ENCODE assay signal across 25 mouse cellular contexts in the genomic region with DNA sequence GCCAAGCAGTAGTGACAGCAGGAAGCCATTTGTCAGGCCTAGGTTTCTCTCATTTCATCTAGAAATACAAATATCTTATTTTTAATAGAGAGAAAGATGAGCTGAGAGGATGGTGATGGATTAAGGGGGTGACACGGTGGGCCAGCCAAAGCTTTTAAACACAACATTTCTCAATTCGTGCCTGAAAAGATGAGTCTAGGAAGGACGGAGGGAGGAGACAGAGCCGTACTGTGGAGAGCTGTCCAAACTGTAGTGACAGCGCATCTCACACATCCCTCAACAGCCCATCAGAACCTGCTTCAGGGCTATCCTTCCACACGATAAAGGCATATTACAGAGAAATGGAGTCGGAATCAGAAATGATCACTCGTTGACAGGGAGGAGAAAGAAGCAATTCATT.
A peak's percentile ranks its signal among the peaks of the same experiment; 100 is the strongest.
DNase-seq lines count a peak whose midpoint lies in the region; ATAC-seq lines count a peak whose summit lies in the region.
"Had no signal": no experiment of that assay in that cellular context is flagged by ENCODE, and none has a peak within 500 bp of the region (broad histone marks: within the 10 kb centered on the region; RNA-seq: fewer than 3 reads in every experiment).

No protein-coding gene starts in this region.

- no peak overlapping the region for H3K4me2 ChIP-seq in lung, embryonic 15.5 days
- H3K4me2 ChIP-seq in neural tube, embryonic 15.5 days, result no peak overlapping the region
- H3K4me2 ChIP-seq: embryonic facial prominence, embryonic 13.5 days; forebrain, embryonic 12.5 days; forebrain, embryonic 15.5 days; heart, embryonic 12.5 days; heart, embryonic 15.5 days; hindbrain, embryonic 14.5 days had no signal

- 0 out of 2 replicates have a peak, but pooled peaks cover 7% of the 10 kb centered on the region for H3K4me1 ChIP-seq in lung, embryonic 15.5 days
- H3K4me1 ChIP-seq in neural tube, embryonic 15.5 days, result 0 out of 2 replicates have a peak, but pooled peaks cover 2% of the 10 kb centered on the region
- H3K4me1 ChIP-seq: embryonic facial prominence, embryonic 13.5 days had no signal

- no peaks in the 10 kb centered on the region for H3K36me3 ChIP-seq in lung, embryonic 15.5 days
- no peaks in the 10 kb centered on the region for H3K36me3 ChIP-seq in neural tube, embryonic 15.5 days
- H3K36me3 ChIP-seq: embryonic facial prominence, embryonic 10.5 days; embryonic facial prominence, embryonic 13.5 days; forebrain, embryonic 12.5 days; forebrain, embryonic 15.5 days; heart, embryonic 12.5 days; heart, embryonic 15.5 days had no signal

- no peak overlapping the region for H3K9ac ChIP-seq in lung, embryonic 15.5 days
- no peak overlapping the region for H3K9ac ChIP-seq in neural tube, embryonic 15.5 days (replicated peaks)
- H3K9ac ChIP-seq: embryonic facial prominence, embryonic 13.5 days; forebrain, embryonic 12.5 days; forebrain, embryonic 15.5 days; heart, embryonic 12.5 days; heart, embryonic 15.5 days; hindbrain, embryonic 14.5 days had no signal

- 31% methylated on average over 8 of the region's 8 CpGs for WGBS in lung, embryonic 15.5 days
- WGBS in neural tube, embryonic 15.5 days, result 86% methylated on average over 8 of the region's 8 CpGs

- no peak overlapping the region for H3K4me3 ChIP-seq in lung, embryonic 15.5 days
- H3K4me3 ChIP-seq in neural tube, embryonic 15.5 days (replicated peaks), result no peak overlapping the region
- H3K4me3 ChIP-seq: embryonic facial prominence, embryonic 10.5 days; embryonic facial prominence, embryonic 13.5 days; erythroblast, embryonic 14.5 days; forebrain, embryonic 12.5 days; forebrain, embryonic 15.5 days; heart, embryonic 12.5 days; heart, embryonic 15.5 days had no signal

- no peak for DNase-seq in lung, adult 18-20 months
- DNase-seq in lung, postnatal 10 days, result peak; percentile 40
- peak; percentile 8 for DNase-seq in lung, postnatal 36 days
- DNase-seq in ovary, adult 18-20 months (ENCODE audit: low spot score), result no peak
- DNase-seq: adrenal gland, adult 2 months; adrenal gland, postnatal 14 days; cerebellum, adult 11 months; cerebellum, adult 2 months; cerebellum, adult 9-11 months; cerebellum, postnatal 25 days; embryo, embryonic 11 days; gastrocnemius, postnatal 25 days; heart, adult 18-20 months; heart, postnatal 4 days had no signal

- H3K9me3 ChIP-seq in lung, embryonic 15.5 days, result no peaks in the 10 kb centered on the region
- H3K9me3 ChIP-seq in neural tube, embryonic 15.5 days (replicated peaks), result no peaks in the 10 kb centered on the region
- H3K9me3 ChIP-seq: embryonic facial prominence, embryonic 10.5 days; embryonic facial prominence, embryonic 13.5 days; forebrain, embryonic 12.5 days; forebrain, embryonic 15.5 days; heart, embryonic 12.5 days; heart, embryonic 15.5 days had no signal

- ATAC-seq in lung, embryonic 15.5 days (ENCODE audit: borderline replicate concordance, extremely low read depth, low FRiP score, low TSS enrichment), result peak; percentile 76
- no peak for ATAC-seq in neural tube, embryonic 15.5 days (ENCODE audit: low FRiP score)
- ATAC-seq: CD4-positive, CD25-positive, alpha-beta regulatory T cell, adult 4 months; forebrain, embryonic 15.5 days had no signal

- no peaks in the 10 kb centered on the region; the same call in 1 of the 2 replicates for H3K27me3 ChIP-seq in lung, embryonic 15.5 days
- H3K27me3 ChIP-seq in neural tube, embryonic 15.5 days (replicated peaks), result no peaks in the 10 kb centered on the region
- H3K27me3 ChIP-seq: embryonic facial prominence, embryonic 13.5 days; forebrain, embryonic 15.5 days; heart, embryonic 12.5 days; heart, embryonic 15.5 days had no signal

- no peak overlapping the region for H3K27ac ChIP-seq in lung, embryonic 15.5 days
- H3K27ac ChIP-seq in neural tube, embryonic 15.5 days (replicated peaks), result no peak overlapping the region
- H3K27ac ChIP-seq: embryonic facial prominence, embryonic 10.5 days; embryonic facial prominence, embryonic 13.5 days; forebrain, embryonic 12.5 days; forebrain, embryonic 15.5 days; heart, embryonic 15.5 days; hindbrain, embryonic 14.5 days had no signal

Comparison
In these comparisons a context has a peak if more than half of its experiments do, and no peak if none do; other contexts are left out.
1. DNase-seq: peak in lung, postnatal 10 days (single experiment) and lung, postnatal 36 days (single experiment); none in lung, adult 18-20 months (0 of 2) and ovary, adult 18-20 months (single experiment).